Mouse (Mus musculus) CD4-positive naive resting alpha-beta T cell, adult 76 days (primary cell): ENCODE data around the gene Gm7137. TPM values are rescaled to one million over a fixed set of nuclear protein-coding genes. Genes with fewer than 3 reads are reported as not detected.

Experiments
- total RNA-seq: library from RNA; stranded (reverse); gene quantifications from one replicate; pipeline ENCODE4 v1.2.4, GENCODE M21; 2023

Gm7137 gene
- not detected for total RNA-seq

DNA sequence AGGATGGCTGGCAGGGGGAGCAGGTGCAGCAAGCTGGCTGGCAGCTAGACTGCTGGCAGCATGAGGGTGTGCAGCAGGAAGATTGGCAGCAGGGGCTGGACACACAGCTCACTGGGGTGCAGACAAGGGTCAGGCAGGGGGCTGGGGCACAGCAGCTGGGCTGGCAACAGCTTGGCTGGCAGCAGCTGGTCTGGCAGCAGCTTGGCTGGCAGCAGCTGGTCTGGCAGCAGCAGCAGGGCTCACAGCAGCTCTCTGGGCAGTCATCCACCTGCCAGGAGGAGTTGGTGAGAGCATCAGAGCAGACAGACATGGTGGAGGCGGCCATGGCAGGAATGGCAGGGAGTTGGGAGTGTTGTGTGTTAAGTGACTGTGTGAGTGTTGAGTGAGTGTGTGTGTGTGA lies at the start of gene Gm7137:
TSS of gene Gm7137 (minus strand) at position 325 of the 400 bp plus-strand sequence.

DNA sequence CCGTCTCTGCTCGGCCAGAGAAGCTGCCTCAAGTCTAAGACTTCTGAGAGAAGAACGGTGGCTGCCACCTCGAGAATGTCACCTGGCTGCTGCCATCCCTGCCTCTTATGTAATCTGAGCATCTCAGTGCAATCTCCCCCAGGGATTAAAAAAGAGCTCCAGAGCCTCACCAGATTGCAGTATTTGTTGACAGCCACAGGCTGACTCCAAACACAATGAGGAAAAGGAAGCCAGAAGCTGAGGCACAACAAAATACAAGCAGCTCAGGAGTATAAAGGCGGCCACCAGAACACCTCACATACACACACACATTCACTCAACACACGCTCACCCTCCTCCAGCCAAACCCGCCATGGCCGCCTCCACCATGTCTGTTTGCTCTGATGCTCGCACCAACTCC lies 47.6 kb upstream of the Gm7137 start, which contains the start of gene Krtap10-10:
TSS of gene Krtap10-10 (plus strand) at position 301 of the 400 bp plus-strand sequence.

DNA sequence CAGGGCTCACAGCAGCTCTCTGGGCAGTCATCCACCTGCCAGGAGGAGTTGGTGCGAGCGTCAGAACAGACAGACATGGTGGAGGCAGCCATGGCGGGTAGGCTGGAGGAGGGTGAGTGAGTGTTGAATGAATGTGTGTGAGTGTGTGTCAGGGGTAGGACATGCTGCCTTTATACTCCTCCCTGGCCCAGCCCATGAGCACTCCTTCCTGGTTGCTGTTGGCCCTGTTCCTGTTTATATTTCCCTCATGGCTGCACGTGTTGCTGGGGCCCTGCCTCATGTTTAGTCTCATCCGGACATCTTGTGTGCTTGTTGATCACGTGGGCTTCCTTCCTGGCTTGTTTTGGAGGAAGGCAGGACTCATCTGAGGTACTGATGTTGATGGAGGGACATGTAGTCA lies 39.0 kb upstream of the Gm7137 start, which contains the start of gene Krtap10-4:
TSS of gene Krtap10-4 (minus strand) at position 145 of the 400 bp plus-strand sequence.

DNA sequence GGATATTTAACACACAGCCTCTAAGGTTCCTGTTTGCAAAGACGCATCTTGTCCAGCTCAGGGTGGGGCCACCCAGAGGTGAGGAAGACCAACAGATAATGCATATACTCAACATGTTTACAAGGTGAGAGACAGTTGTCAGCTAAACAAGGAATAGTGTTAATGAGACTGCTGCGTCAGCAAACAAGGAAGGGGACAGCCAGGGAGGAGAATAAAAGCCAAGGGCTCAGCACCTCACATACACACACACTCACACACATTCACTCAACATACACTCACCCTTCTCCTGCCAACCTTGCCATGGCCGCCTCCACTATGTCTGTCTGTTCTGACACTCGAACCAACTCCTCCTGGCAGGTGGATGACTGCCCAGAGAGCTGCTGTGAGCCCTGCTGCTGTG lies 26.4 kb upstream of the Gm7137 start, which contains the start of gene Gm2696:
TSS of gene Gm2696 (plus strand) at position 301 of the 400 bp plus-strand sequence.

DNA sequence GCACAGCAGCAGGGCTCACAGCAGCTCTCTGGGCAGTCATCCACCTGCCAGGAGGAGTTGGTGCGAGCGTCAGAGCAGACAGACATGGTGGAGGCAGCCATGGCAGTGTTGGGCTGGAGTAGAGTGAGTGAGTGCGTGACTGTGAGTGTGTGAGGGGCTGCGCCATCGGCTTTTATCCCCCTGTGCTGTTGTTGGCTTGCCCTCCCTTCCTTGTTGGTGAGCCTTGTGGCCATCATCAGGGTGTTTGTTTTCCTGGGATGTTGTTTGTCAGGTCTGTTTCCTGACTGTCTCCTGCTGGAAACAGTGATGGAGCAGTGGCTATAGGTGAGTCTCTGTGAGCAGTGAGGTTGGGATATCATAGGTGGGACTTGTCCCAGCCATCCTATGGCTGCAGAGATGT lies 23.7 kb upstream of the Gm7137 start, which contains the start of gene Gm9507:
TSS of gene Gm9507 (minus strand) at position 101 of the 400 bp plus-strand sequence.

DNA sequence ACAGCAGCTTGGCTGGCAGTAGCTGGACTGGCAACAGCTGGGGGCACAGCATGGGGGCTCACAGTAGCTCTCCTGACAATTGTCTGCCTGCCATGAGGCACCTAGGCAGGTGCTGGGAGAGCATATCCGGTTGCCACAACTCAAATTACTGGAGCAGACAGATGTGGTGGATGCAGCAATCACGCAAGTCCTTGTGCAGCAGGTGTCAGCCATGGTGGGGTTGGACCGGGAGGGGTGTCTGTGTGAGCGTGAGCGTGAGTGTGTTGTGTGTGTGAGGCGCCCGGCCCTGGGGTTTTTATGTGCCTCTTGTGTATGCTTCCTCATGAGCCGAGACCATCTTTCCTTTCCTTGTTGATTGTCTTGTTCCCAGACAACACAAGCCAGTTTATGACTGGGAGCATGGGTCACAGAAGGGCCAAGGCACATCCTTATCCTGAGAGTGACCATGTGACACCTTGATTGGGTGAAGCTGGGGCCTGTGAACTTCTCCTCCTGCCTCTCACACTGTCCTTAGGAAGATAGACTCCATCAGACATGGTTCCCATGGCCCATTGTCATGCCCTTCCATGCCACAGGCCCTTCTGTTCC lies 11.0 kb upstream of the Gm7137 start, which contains the start of gene Gm19668:
TSS of gene Gm19668 (minus strand) at position 213 of the 588 bp plus-strand sequence.

DNA sequence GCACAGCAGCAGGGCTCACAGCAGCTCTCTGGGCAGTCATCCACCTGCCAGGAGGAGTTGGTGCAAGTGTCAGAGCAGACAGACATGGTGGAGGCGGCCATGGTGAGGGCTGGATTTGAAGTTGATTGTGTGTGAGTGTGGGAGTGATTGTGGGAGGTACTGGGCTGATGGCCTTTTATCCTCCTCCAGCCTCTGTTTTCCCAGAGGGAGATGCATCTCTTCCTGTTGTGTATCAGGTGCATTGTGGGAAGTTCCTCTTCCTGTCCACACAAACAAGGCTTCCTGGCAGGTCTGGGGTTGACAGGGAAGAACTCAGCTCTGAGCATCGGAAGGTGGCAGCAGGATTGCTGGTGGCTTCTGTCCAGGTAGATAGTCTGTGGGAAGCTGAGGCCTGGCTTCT lies 7.0 kb upstream of the Gm7137 start, which contains the start of gene Gm9639:
TSS of gene Gm9639 (minus strand) at position 101 of the 400 bp plus-strand sequence.

DNA sequence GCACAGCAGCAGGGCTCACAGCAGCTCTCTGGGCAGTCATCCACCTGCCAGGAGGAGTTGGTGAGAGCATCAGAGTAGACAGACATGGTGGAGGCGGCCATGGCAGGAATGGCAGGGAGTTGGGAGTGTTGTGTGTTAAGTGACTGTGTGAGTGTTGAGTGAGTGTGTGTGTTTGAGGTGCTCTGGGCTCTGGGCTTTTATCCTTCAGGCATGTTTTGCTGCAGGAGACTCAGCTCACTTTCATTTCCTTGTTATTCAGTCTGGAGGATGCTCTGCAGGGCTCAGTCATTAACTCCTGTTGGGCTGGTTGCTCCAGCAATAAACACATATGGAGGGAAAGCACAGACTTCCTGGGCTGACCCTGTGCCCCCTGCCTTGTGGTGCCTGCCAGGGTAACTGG lies 5.6 kb downstream of the Gm7137 start, which contains the start of gene Gm3250:
TSS of gene Gm3250 (minus strand) at position 101 of the 400 bp plus-strand sequence.

DNA sequence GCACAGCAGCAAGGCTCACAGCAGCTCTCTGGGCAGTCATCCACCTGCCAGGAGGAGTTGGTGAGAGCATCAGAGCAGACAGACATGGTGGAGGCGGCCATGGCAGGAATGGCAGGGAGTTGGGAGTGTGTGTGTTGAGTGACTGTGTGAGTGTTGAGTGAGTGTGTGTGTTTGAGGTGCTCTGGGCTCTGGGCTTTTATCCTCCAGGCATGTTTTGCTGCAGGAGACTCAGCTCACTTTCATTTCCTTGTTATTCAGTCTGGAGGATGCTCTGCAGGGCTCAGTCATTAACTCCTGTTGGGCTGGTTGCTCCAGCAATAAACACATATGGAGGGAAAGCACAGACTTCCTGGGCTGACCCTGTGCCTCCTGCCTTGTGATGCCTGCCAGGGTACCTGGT lies 11.2 kb downstream of the Gm7137 start, which contains the start of gene Gm7138:
TSS of gene Gm7138 (minus strand) at position 101 of the 400 bp plus-strand sequence.

DNA sequence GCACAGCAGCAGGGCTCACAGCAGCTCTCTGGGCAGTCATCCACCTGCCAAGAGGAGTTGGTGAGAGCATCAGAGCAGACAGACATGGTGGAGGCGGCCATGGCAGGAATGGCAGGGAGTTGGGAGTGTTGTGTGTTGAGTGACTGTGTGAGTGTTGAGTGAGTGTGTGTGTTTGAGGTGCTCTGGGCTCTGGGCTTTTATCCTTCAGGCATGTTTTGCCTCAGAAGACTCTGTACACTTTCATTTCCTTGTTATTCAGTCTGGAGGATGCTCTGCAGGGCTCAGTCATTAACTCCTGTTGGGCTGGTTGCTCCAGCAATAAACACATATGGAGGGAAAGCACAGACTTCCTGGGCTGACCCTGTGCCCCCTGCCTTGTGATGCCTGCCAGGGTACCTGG lies 16.8 kb downstream of the Gm7137 start, which contains the start of gene Gm3238:
TSS of gene Gm3238 (minus strand) at position 101 of the 400 bp plus-strand sequence.

DNA sequence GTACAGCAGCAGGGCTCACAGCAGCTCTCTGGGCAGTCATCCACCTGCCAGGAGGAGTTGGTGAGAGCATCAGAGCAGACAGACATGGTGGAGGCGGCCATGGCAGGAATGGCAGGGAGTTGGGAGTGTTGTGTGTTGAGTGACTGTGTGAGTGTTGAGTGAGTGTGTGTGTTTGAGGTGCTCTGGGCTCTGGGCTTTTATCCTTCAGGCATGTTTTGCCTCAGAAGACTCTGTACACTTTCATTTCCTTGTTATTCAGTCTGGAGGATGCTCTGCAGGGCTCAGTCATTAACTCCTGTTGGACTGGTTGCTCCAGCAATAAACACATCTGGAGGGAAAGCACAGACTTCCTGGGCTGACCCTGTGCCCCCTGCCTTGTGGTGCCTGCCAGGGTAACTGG lies 28.4 kb downstream of the Gm7137 start, which contains the start of gene Gm3233:
TSS of gene Gm3233 (minus strand) at position 101 of the 400 bp plus-strand sequence.

DNA sequence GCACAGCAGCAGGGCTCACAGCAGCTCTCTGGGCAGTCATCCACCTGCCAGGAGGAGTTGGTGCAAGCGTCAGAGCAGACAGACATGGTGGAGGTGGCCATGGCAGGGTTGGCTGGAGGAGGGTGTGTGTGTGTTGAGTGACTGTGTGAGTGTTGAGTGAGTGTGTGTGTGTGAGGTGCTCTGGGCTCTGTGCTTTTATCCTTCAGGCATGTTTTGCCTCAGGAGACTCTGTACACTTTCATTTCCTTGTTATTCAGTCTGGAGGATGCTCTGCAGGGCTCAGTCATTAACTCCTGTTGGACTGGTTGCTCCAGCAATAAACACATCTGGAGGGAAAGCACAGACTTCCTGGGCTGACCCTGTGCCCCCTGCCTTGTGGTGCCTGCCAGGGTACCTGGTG lies 36.7 kb downstream of the Gm7137 start, which contains the start of gene Gm9736:
TSS of gene Gm9736 (minus strand) at position 101 of the 400 bp plus-strand sequence.

DNA sequence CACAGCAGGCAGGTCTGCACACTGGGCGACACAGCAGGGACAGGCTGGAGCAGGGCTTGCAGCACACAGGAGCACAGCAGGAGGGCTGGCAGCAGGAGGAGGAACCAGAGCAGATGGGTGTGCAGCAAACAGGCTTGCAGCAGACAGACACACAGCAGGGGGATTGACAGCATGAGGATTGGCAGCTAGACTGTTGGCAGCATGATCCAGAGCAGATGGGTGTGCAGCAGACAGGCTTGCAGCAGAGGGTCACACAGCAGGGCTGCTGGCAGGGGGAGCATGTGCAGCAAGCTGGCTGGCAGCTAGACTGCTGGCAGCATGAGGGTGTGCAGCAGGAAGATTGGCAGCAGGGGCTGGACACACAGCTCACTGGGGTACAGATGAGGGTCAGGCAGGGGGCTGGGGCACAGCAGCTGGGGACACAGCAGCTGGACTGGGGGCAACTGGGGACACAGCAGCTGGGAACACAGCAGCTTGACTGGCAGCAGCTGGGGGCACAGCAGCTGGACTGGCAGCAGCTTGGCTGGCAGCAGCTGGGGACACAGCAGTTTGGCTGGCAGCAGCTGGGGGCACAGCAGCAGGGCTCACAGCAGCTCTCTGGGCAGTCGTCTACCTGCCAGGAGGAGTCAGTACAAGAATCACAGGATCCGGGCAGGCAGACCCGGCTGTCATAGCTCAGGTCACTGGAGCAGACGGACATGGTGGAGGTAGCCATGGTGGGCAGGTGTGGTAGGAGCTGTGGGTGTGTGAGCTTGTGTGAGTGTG lies 45.9 kb downstream of the Gm7137 start, which contains the start of gene Gm18596:
TSS of gene Gm18596 (minus strand) at position 715 of the 765 bp plus-strand sequence.

Other genes starting within 250 kb of the Gm7137 start
- 100 TPM for gene Pttg1ip, start 206.5 kb downstream of the Gm7137 start, total RNA-seq
- gene Sumo3, start 182.1 kb downstream of the Gm7137 start, total RNA-seq: 67.6 TPM
- gene Gm49325, start 182.0 kb downstream of the Gm7137 start, total RNA-seq: not detected
- gene Ube2g2, start 165.9 kb downstream of the Gm7137 start, total RNA-seq: 34.7 TPM
- gene Tspear, start 101.6 kb downstream of the Gm7137 start, total RNA-seq: 0.64 TPM
- gene Gm19402, start 97.4 kb downstream of the Gm7137 start, total RNA-seq: not detected
- gene Gm9508, start 91.0 kb downstream of the Gm7137 start, total RNA-seq: not detected
- not detected for gene Gm10272, start 81.6 kb downstream of the Gm7137 start, total RNA-seq
- gene Gm10024, start 76.7 kb downstream of the Gm7137 start, total RNA-seq: not detected
- gene Gm10142, start 72.4 kb downstream of the Gm7137 start, total RNA-seq: not detected
- gene Krtap12-1, start 67.6 kb downstream of the Gm7137 start, total RNA-seq: not detected
- gene Gm10100, start 61.7 kb downstream of the Gm7137 start, total RNA-seq: not detected
- gene Gm18596, start 45.6 kb downstream of the Gm7137 start, total RNA-seq: not detected
- not detected for gene Gm9736, start 36.8 kb downstream of the Gm7137 start, total RNA-seq
- gene Gm3233, start 28.5 kb downstream of the Gm7137 start, total RNA-seq: not detected
- gene Gm3238, start 16.9 kb downstream of the Gm7137 start, total RNA-seq: not detected
- not detected for gene Gm7138, start 11.3 kb downstream of the Gm7137 start, total RNA-seq
- gene Gm3250, start 5.7 kb downstream of the Gm7137 start, total RNA-seq: not detected
- gene Gm9639, start 6.9 kb upstream of the Gm7137 start, total RNA-seq: not detected
- not detected for gene Gm19668, start 10.9 kb upstream of the Gm7137 start, total RNA-seq
- not detected for gene Gm9507, start 23.6 kb upstream of the Gm7137 start, total RNA-seq
- not detected for gene Gm2696, start 26.5 kb upstream of the Gm7137 start, total RNA-seq
- gene Krtap10-4, start 38.9 kb upstream of the Gm7137 start, total RNA-seq: not detected
- gene Krtap10-10, start 47.7 kb upstream of the Gm7137 start, total RNA-seq: not detected
- gene Gm36176, start 58.6 kb upstream of the Gm7137 start, total RNA-seq: not detected
- not detected for gene Gm10318, start 64.7 kb upstream of the Gm7137 start, total RNA-seq
- gene Gm3285, start 73.8 kb upstream of the Gm7137 start, total RNA-seq: not detected
- gene Lrrc3, start 114.3 kb upstream of the Gm7137 start, total RNA-seq: not detected
- gene Trpm2, start 182.4 kb upstream of the Gm7137 start, total RNA-seq: 4.7 TPM
- gene 1810043G02Rik, start 190.3 kb upstream of the Gm7137 start, total RNA-seq: 6.0 TPM
- 110 TPM for gene Pfkl, start 221.9 kb upstream of the Gm7137 start, total RNA-seq